Mouse (Mus musculus) ES-Bruce4 (cell line): ENCODE data around the gene Gpr68.

Source experiments
- CTCF ChIP-seq: IDR thresholded peaks from one replicate; pipeline ENCODE4 v1.8.1; 2011; ENCODE audit warnings: low read depth, low read length
- EP300 ChIP-seq: IDR thresholded peaks from 2 replicates; pipeline ENCODE4 v1.6.1; 2011; ENCODE audit warnings: low read depth, low read length; ENCODE audit not compliant: insufficient read depth
- POLR2A ChIP-seq: IDR thresholded peaks from one replicate; pipeline ENCODE4 v1.8.1; 2011; ENCODE audit warnings: low read length; ENCODE audit not compliant: insufficient read depth

DNA sequence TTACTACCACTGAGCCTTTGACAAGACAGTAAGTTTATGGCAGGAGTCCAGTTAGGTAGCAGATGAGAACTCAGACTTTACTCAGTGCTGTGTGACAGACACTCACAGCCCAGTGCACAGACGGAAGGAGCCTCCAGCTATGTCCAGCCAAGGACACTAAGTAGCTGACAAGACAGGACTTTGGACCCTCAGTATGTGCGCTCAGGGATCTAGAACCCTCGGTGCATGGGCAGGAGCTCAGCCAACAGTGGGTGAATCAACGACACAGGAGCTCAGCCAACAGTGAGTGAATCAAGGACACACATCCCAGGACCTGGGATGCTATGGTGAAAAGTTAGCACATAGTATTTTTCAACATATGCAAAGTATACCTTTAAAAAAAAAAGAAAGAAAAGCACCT lies 28.7 kb upstream of the Gpr68 start:
- no peak for TF ChIP-seq CTCF
- no peak for TF ChIP-seq EP300
- no peak for TF ChIP-seq POLR2A
